Mouse (Mus musculus) spleen, adult 2 months (tissue): ENCODE data around the gene Actl6b. TPM values are rescaled to one million over a fixed set of nuclear protein-coding genes. Genes with fewer than 3 reads are reported as not detected.

Experiments
- DNase-seq, 2 experiments: peaks; one replicate each; pipeline versions ENCODE4 v3.0.0 to v3.0.0-alpha.2; 2012 to 2021; ENCODE audit warnings: low spot score in 2 of 2, low read depth in 1 of 2
- H3K27ac ChIP-seq: fragments of 200-500 bp; 2 replicates; pipeline ENCODE4 v1.5.1; 2012; ENCODE audit warnings: low read length, inconsistent platforms; ENCODE audit not compliant: insufficient read depth
- H3K27me3 ChIP-seq: fragments of 200-500 bp; 2 replicates; pipeline ENCODE4 v1.6.1; 2012; ENCODE audit warnings: mild to moderate bottlenecking, moderate library complexity, low read length, inconsistent platforms; ENCODE audit not compliant: control insufficient read depth, insufficient read depth
- H3K36me3 ChIP-seq: fragments of 200-500 bp; 2 replicates; pipeline ENCODE4 v1.6.1; 2012; ENCODE audit warnings: mild to moderate bottlenecking, low read length, inconsistent platforms; ENCODE audit not compliant: control insufficient read depth, insufficient read depth
- H3K4me1 ChIP-seq: fragments of 200-500 bp; 2 replicates; pipeline ENCODE4 v1.6.1; 2011; ENCODE audit warnings: inconsistent platforms; ENCODE audit not compliant: control insufficient read depth, insufficient read depth, insufficient read length
- H3K4me3 ChIP-seq: fragments of 200-500 bp; 2 replicates; pipeline ENCODE4 v1.5.1; 2011; ENCODE audit warnings: mild to moderate bottlenecking, inconsistent platforms; ENCODE audit not compliant: insufficient read depth, insufficient read length; ENCODE audit errors: extremely low read depth
- CTCF ChIP-seq: fragments of 200-500 bp; IDR thresholded peaks from 2 replicates; pipeline ENCODE4 v1.5.1; 2011; ENCODE audit warnings: mild to moderate bottlenecking, inconsistent platforms; ENCODE audit not compliant: insufficient read depth, insufficient read length, insufficient replicate concordance; ENCODE audit errors: extremely low read depth
- POLR2A ChIP-seq: fragments of 200-500 bp; IDR thresholded peaks from 2 replicates; pipeline ENCODE4 v1.6.1; 2011; ENCODE audit warnings: low read depth, low read length, inconsistent platforms
- WGBS: fragments of 180-500 bp; shearing (Covaris S2); methylation state at CpG from one replicate; pipeline ENCODE4 v1.1.7; 2018; 5-methylcytosine and 5-hydroxymethylcytosine counted together
- polyA plus RNA-seq: library from polyadenylated mRNA; depleted of rRNA; stranded (reverse); fragments of >200 nt; gene quantifications from 2 replicates; pipeline ENCODE4 v1.2.3, GENCODE M21; 2012

Gene Actl6b
- polyA plus RNA-seq, 1 experiment, result not detected

DNA sequence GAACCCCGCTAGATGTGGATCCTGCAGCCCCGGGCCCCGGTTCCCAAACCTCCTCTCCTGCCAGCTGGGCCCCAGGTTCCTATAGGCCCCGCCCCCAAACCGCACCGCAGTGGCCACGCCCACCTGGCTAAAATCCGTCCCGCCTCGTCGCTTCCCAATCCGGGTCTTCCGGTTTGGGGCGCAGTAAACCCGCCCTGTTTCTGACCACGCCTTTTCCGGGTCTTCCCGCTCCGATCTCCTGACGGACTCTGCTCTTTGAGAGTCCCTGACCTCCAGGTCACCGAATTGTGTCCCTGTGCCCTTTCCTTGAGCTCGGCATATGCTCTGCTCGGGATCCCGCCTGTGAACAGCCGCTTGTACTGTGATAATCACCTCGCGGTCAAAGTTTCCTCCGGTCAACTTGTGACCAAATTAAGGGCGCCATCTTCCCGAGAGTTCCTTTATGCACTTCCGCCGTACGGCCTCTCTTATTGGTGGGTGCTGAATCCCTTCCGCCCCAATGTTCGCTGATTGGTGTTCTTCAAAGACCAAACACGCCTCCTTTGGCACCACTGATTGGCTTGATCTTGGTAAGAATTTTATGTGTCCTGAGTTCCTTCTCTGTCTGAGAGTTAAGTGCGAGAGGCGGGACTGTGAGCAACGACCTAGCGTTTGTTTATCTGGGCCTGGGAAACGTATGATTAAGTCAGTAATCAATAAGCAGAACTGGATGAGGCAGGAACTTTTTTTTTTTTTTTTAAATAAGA lies 47.5 kb downstream of the Actl6b start, which contains the start of gene Mospd3:
Mospd3 (minus strand) TSS at position 440 of the 746 bp plus-strand sequence.
- peak within 1 kb of the TSS; percentile 88 for H3K4me3 ChIP-seq
- no peaks in the 10 kb centered on the region for H3K36me3 ChIP-seq
- H3K27ac ChIP-seq, result peak within 1 kb of the TSS; percentile 98
- DNase-seq, result peak; percentile 97 to 99
- peaks cover 17% of the 10 kb centered on the region; the same call in 1 of the 2 replicates for H3K4me1 ChIP-seq
- TF ChIP-seq POLR2A (peak; percentile 89), CTCF (no peak)
- no peaks in the 10 kb centered on the region for H3K27me3 ChIP-seq
- under 1% methylated on average over 41 of the region's 41 CpGs for WGBS

DNA sequence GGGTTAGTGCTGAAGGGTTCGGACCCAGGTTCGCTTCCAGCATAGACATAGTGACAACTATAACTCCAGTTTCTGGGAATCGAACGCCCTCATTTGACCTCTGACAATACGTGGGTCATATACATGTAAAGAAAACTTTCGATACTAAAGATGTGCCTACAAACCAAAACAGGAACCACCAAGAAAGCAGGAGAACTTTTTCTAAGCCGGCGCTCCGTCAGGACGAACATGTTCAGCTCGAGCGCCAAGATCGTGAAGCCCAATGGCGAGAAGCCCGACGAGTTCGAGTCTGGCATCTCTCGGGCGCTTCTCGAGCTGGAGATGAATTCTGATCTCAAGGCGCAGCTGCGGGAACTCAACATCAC lies 48.0 kb downstream of the Actl6b start:
- no peak for TF ChIP-seq CTCF
- TF ChIP-seq POLR2A, result no peak
- H3K27me3 ChIP-seq, result no peaks in the 10 kb centered on the region
- H3K27ac ChIP-seq, result peak overlapping the region; percentile 76
- H3K4me3 ChIP-seq, result peak overlapping the region; percentile 61
- H3K36me3 ChIP-seq, result no peaks in the 10 kb centered on the region
- peaks cover 17% of the 10 kb centered on the region; the same call in 1 of the 2 replicates for H3K4me1 ChIP-seq
- WGBS, result 0% methylated on average over 22 of the region's 22 CpGs
- DNase-seq, result no peak

DNA sequence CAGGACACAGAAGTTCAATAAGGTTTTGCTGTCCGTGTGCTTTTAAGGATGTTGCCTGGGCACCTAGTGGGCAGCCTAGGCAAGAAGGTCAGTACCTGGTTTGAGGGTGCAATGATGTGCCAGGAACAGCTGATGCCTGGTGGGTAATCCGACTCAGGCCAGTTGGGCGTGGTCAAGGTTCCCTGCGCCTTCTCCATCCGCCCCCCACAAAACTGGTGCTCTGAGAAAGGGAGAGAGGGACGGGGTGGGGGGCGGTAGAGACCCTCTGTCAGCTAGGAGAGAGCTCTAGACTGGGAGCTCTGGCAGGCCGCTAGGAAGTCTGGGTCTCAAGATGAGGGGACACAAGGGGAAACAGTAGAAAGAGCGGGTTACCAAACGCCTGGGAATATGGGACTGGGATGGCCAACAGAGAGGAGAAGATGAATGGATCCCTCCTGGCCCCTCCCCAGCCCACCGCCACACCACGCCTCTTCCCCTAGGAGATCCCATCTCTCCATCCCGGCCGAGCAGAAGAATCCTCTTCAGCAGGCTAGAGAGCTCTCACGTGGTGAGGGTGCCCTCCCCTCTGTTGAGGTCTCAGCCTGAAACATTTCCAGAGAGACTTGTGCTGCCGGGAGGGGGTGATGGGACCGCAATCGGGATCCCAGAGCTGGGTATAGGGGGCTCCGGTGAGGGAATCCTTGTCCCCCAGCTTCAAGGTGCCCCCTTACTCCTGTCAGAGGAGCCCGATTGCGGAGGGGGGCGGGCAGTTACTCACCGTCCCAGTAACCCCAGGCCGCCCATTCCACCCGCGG lies 54.7 kb downstream of the Actl6b start:
- H3K4me3 ChIP-seq, result no peak overlapping the region
- H3K27ac ChIP-seq, result no peak overlapping the region
- WGBS, result 89% methylated on average over 26 of the region's 26 CpGs
- TF ChIP-seq CTCF, result no peak
- TF ChIP-seq POLR2A, result no peak
- H3K36me3 ChIP-seq, result no peaks in the 10 kb centered on the region; the same call in 1 of the 2 replicates
- DNase-seq, result no peak
- H3K27me3 ChIP-seq, result no peaks in the 10 kb centered on the region
- H3K4me1 ChIP-seq, result peaks cover 20% of the 10 kb centered on the region; the same call in 1 of the 2 replicates

DNA sequence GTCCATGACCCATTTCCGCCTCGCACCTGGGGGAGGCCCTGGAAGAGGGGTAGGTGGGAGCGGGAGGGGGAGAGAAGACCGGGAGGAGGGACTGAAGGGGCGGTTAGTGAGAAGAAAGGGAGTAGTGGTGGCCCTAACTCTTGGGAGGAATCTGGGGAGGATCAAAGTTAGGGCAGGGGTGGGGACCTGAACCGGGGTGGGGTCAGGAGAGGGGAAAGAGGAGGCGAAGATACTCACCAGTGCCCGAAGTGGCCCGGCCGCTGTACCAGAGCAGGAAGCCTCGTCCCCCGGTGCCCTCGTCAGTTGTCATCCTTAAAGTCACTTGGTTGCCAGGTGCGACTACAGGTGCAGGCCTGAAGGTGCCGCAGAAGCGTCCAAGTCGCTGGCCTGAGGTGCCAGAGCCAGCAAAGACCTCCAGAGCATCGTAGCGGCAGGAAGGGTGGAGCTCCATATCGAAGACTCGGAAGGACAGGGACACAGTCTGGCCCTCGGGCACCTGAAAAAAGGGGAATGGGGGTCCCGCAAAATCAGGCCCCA lies 55.4 kb downstream of the Actl6b start:
- Histone ChIP-seq H3K27me3 (no peaks in the 10 kb centered on the region), H3K27ac (no peak overlapping the region; the same call in 1 of the 2 replicates)
- 73% methylated on average over 23 of the region's 23 CpGs for WGBS

DNA sequence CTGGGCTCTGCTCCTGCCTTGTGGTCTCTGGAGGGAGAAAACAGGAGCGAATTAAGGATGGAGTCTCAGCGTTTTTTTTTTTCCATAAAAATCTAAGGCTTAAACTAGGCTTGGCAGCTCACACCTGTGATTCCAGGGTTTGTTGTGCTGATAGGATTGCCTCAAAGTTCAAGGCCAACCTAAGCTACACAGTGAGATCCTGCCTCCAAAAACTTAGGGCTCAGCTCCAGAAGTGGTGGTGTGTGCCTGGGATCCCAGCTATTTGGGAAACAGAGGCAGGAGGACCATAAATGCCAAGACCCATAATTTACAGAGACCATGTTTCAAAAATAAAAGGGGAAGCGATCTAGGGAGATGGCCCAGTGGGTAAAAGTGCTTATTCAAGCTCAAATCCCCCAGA lies 56.0 kb downstream of the Actl6b start:
- Histone ChIP-seq H3K27ac (peak overlapping the region; percentile 22), H3K4me1 (peaks cover 20% of the 10 kb centered on the region; the same call in 1 of the 2 replicates), H3K27me3 (no peaks in the 10 kb centered on the region), H3K4me3 (no peak overlapping the region), H3K36me3 (no peaks in the 10 kb centered on the region; the same call in 1 of the 2 replicates)
- WGBS, result 48% methylated on average over 3 of the region's 3 CpGs
- no peak for DNase-seq
- TF ChIP-seq POLR2A (no peak), CTCF (no peak)

More for the DNA sequence above, 55.4 kb downstream of the Actl6b start:
- TF ChIP-seq CTCF (no peak), POLR2A (no peak)
- H3K4me1 ChIP-seq, result peaks cover 20% of the 10 kb centered on the region; the same call in 1 of the 2 replicates
- no peaks in the 10 kb centered on the region; the same call in 1 of the 2 replicates for H3K36me3 ChIP-seq
- DNase-seq, result no peak
- H3K4me3 ChIP-seq, result no peak overlapping the region

DNA sequence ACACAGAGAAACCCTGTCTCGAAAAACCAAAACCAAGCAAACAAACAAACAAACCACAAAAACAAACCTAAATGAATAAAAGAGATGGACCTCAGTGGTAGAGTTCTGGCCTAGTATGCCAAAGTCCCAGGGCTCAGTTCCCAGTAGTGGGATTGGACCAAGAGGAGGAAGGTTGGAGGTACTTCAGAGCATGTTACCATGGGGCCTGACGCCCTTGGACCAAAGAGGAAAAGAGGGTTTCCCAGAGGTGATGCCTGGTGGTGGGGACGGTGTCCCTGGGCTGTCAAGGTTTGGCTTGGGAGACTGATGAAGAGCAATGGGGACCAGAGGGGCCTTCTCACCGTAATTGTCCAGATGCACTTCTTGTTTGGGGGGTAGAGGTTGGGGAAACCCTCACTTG lies 56.7 kb downstream of the Actl6b start:
- Histone ChIP-seq H3K4me3 (peak overlapping the region; percentile 1; the same call in 1 of the 2 replicates), H3K27ac (no peak overlapping the region), H3K4me1 (peaks cover 20% of the 10 kb centered on the region; the same call in 1 of the 2 replicates), H3K27me3 (no peaks in the 10 kb centered on the region), H3K36me3 (no peaks in the 10 kb centered on the region; the same call in 1 of the 2 replicates)
- TF ChIP-seq POLR2A, result no peak
- TF ChIP-seq CTCF, result no peak
- WGBS, result 86% methylated on average over 4 of the region's 4 CpGs
- no peak for DNase-seq
